Mouse (Mus musculus) G1E (cell line): ENCODE measurements around the gene Mkrn1. TPM values are rescaled to one million over a fixed set of nuclear protein-coding genes. Genes with fewer than 3 reads are reported as not detected.

Source experiments
- ATAC-seq: 2 replicates; pipeline ENCODE4 v1.8.0; 2016; ENCODE audit warnings: mild to moderate bottlenecking; ENCODE audit not compliant: insufficient number of reproducible peaks, poor library complexity, low FRiP score, severe bottlenecking; ENCODE audit errors: extremely low read depth
- DNase-seq: peaks from one replicate; pipeline ENCODE4 v3.0.0; 2012; ENCODE audit warnings: low spot score
- H3K27me3 ChIP-seq: 2 replicates; pipeline ENCODE4 v1.6.1; 2012; ENCODE audit warnings: mild to moderate bottlenecking, low read length, inconsistent platforms; ENCODE audit not compliant: insufficient read depth
- H3K36me3 ChIP-seq: replicated peaks from 2 replicates; pipeline ENCODE3; 2012; ENCODE audit warnings: mild to moderate bottlenecking, inconsistent platforms
- H3K4me1 ChIP-seq: 2 replicates; pipeline ENCODE4 v1.6.1; 2012; ENCODE audit warnings: low read depth, low read length, inconsistent platforms, mixed read lengths; ENCODE audit not compliant: insufficient read depth
- H3K4me3 ChIP-seq: 2 replicates; pipeline ENCODE4 v1.5.1; 2012; ENCODE audit warnings: low read depth, mild to moderate bottlenecking, inconsistent platforms, low read length, moderate library complexity, mixed read lengths
- H3K9me3 ChIP-seq: replicated peaks from 2 replicates; pipeline ENCODE4 v1.6.1; 2012; ENCODE audit warnings: inconsistent platforms
- CTCF ChIP-seq: IDR thresholded peaks from 2 replicates; pipeline ENCODE4 v1.5.1; 2012; ENCODE audit warnings: low read depth, low read length, inconsistent platforms, mixed read lengths
- GATA1 ChIP-seq: IDR thresholded peaks from 2 replicates; pipeline ENCODE4 v1.6.1; 2012; ENCODE audit warnings: borderline replicate concordance, low read length, inconsistent platforms, mixed read lengths
- GATA2 ChIP-seq: IDR thresholded peaks from 2 replicates; pipeline ENCODE4 v1.6.1; 2012; ENCODE audit warnings: low read depth, low read length, inconsistent platforms, borderline replicate concordance
- POLR2AphosphoS5 ChIP-seq: IDR thresholded peaks from 2 replicates; pipeline ENCODE4 v1.6.1; 2012; ENCODE audit warnings: low read depth, low read length, inconsistent platforms; ENCODE audit not compliant: insufficient replicate concordance
- TAL1 ChIP-seq: conservative IDR thresholded peaks from 2 replicates; pipeline ENCODE4 v1.6.1; 2012; ENCODE audit warnings: low read depth, low read length, inconsistent platforms, mixed read lengths
- polyA plus RNA-seq: library from polyadenylated mRNA; stranded (reverse); fragments of >175 nt; gene quantifications from 2 replicates; pipeline ENCODE4 v1.2.3, GENCODE M21; 2012
- total RNA-seq, 2 experiments: library from RNA; stranded (forward) in 1 of 2; stranded (reverse) in 1 of 2; fragments of 200-1000 nt in 1 of 2; fragments of >200 nt in 1 of 2; fragmentation: Nextera tagmentation in 1 of 2; gene quantifications; 2 replicates each; pipeline ENCODE4 v1.2.3; 2014 to 2017

Mkrn1 gene
- total and polyA plus RNA-seq, 3 experiments: 45.4 to 60.5 (median 59.5) TPM

- ATAC-seq: peak; percentile 55; the same call in 1 of the 2 replicates
These were observed 42.9 kb downstream of the Mkrn1 start, which contains the start of gene Slc37a3 for GRCm38 (mm10) chr6:39377311-39377827. Gene Slc37a3 (minus strand): TSS chr6:39377675.

GRCm38 (mm10) chr6:39376775-39377174 lies 43.5 kb downstream of the Mkrn1 start:
- H3K9me3 ChIP-seq: no peaks in the 10 kb centered on the region
- peaks cover 31% of the 10 kb centered on the region for H3K4me1 ChIP-seq
- no peak for DNase-seq
- TF ChIP-seq GATA1: no peak
- TF ChIP-seq TAL1: no peak
- no peak for TF ChIP-seq POLR2AphosphoS5
- TF ChIP-seq CTCF: no peak
- TF ChIP-seq GATA2: no peak
- H3K36me3 ChIP-seq: peaks cover 23% of the 10 kb centered on the region
- H3K4me3 ChIP-seq: peak overlapping the region; percentile 78
- no peak for ATAC-seq
- H3K27me3 ChIP-seq: peaks cover 13% of the 10 kb centered on the region

More at GRCm38 (mm10) chr6:39377311-39377827, 42.9 kb downstream of the Mkrn1 start, which contains the start of gene Slc37a3:
- peaks cover 13% of the 10 kb centered on the region for H3K27me3 ChIP-seq
- peaks cover 31% of the 10 kb centered on the region for H3K4me1 ChIP-seq
- no peaks in the 10 kb centered on the region for H3K9me3 ChIP-seq
- TF ChIP-seq TAL1 (no peak), POLR2AphosphoS5 (no peak), GATA1 (no peak), CTCF (no peak), GATA2 (no peak)
- peaks cover 19% of the 10 kb centered on the region for H3K36me3 ChIP-seq
- peak within 1 kb of the TSS; percentile 78 for H3K4me3 ChIP-seq
- peak; percentile 81 for DNase-seq

GRCm38 (mm10) chr6:39373301-39373955 lies 46.8 kb downstream of the Mkrn1 start:
- H3K4me1 ChIP-seq: peaks cover 15% of the 10 kb centered on the region
- peaks cover 28% of the 10 kb centered on the region for H3K36me3 ChIP-seq
- TF ChIP-seq CTCF (no peak), GATA2 (no peak), GATA1 (no peak), TAL1 (no peak), POLR2AphosphoS5 (no peak)
- no peak for ATAC-seq
- DNase-seq: no peak
- H3K4me3 ChIP-seq: no peak overlapping the region
- no peaks in the 10 kb centered on the region for H3K9me3 ChIP-seq
- no peaks in the 10 kb centered on the region for H3K27me3 ChIP-seq

GRCm38 (mm10) chr6:39372727-39373126 lies 47.5 kb downstream of the Mkrn1 start:
- Histone ChIP-seq H3K36me3 (peaks cover 31% of the 10 kb centered on the region), H3K9me3 (no peaks in the 10 kb centered on the region), H3K4me3 (no peak overlapping the region), H3K27me3 (no peaks in the 10 kb centered on the region), H3K4me1 (peaks cover 14% of the 10 kb centered on the region)
- TF ChIP-seq GATA1: no peak
- no peak for TF ChIP-seq GATA2
- no peak for TF ChIP-seq CTCF
- no peak for TF ChIP-seq TAL1
- TF ChIP-seq POLR2AphosphoS5: no peak
- DNase-seq (no peak), ATAC-seq (no peak)

- DNase-seq: no peak
- TF ChIP-seq CTCF: no peak
- no peak for TF ChIP-seq POLR2AphosphoS5
- no peak for TF ChIP-seq TAL1
- TF ChIP-seq GATA2: no peak
- no peak for TF ChIP-seq GATA1
- no peak overlapping the region for H3K4me3 ChIP-seq
- H3K36me3 ChIP-seq: peaks cover 35% of the 10 kb centered on the region
- no peak for ATAC-seq
- peaks cover 10% of the 10 kb centered on the region for H3K4me1 ChIP-seq
- H3K9me3 ChIP-seq: no peaks in the 10 kb centered on the region
- no peaks in the 10 kb centered on the region for H3K27me3 ChIP-seq
These were observed 48.2 kb downstream of the Mkrn1 start for GRCm38 (mm10) chr6:39372042-39372441.

- DNase-seq (no peak), ATAC-seq (no peak)
- H3K4me1 ChIP-seq: no peaks in the 10 kb centered on the region
- H3K4me3 ChIP-seq: no peak overlapping the region
- no peaks in the 10 kb centered on the region for H3K9me3 ChIP-seq
- H3K27me3 ChIP-seq: no peaks in the 10 kb centered on the region
- no peak for TF ChIP-seq TAL1
- no peak for TF ChIP-seq CTCF
- no peak for TF ChIP-seq POLR2AphosphoS5
- TF ChIP-seq GATA2: no peak
- no peak for TF ChIP-seq GATA1
- H3K36me3 ChIP-seq: peaks cover 50% of the 10 kb centered on the region
These were observed 50.6 kb downstream of the Mkrn1 start for GRCm38 (mm10) chr6:39369631-39370030.
